Mouse (Mus musculus) G1E (cell line): Measurements from ENCODE around the gene Hand1.
"Not testable (repeated sequence)": the region's sequence is repeated elsewhere in the genome, so short reads cannot be mapped to it uniquely, and the experiment has no call there.

Experiments used
- CTCF ChIP-seq: IDR thresholded peaks from 2 replicates; pipeline ENCODE4 v1.5.1; 2012; ENCODE audit warnings: low read depth, low read length, inconsistent platforms, mixed read lengths
- GATA1 ChIP-seq: IDR thresholded peaks from 2 replicates; pipeline ENCODE4 v1.6.1; 2012; ENCODE audit warnings: borderline replicate concordance, low read length, inconsistent platforms, mixed read lengths
- GATA2 ChIP-seq: IDR thresholded peaks from 2 replicates; pipeline ENCODE4 v1.6.1; 2012; ENCODE audit warnings: low read depth, low read length, inconsistent platforms, borderline replicate concordance
- POLR2AphosphoS5 ChIP-seq: IDR thresholded peaks from 2 replicates; pipeline ENCODE4 v1.6.1; 2012; ENCODE audit warnings: low read depth, low read length, inconsistent platforms; ENCODE audit not compliant: insufficient replicate concordance
- TAL1 ChIP-seq: conservative IDR thresholded peaks from 2 replicates; pipeline ENCODE4 v1.6.1; 2012; ENCODE audit warnings: low read depth, low read length, inconsistent platforms, mixed read lengths

GRCm38 (mm10) chr11:57825234-57825633 lies 7.4 kb downstream of the Hand1 start:
- TF ChIP-seq CTCF, GATA1, TAL1, POLR2AphosphoS5, GATA2: not testable (repeated sequence)
